Mouse (Mus musculus) kidney, postnatal 25 days (tissue): Measurements from ENCODE around the gene Rfx6.

Experiments used
- DNase-seq, 2 experiments: peaks; one replicate each; pipeline ENCODE4 v3.0.0; 2021; ENCODE audit warnings: mixed read lengths in 2 of 2

Rfx6 gene

GRCm38 (mm10) chr10:51677548-51678250 lies at the start of gene Rfx6:
TSS of gene Rfx6 (plus strand) at chr10:51677756.
- DNase-seq: peak; percentile 2 to 35

- DNase-seq: no peak
Measured at GRCm38 (mm10) chr10:51631411-51632136, 46.0 kb upstream of the Rfx6 start, which contains the start of gene Gprc6a. TSS of gene Gprc6a (minus strand) at chr10:51631461.

GRCm38 (mm10) chr10:51649506-51650221 lies 27.9 kb upstream of the Rfx6 start:
- DNase-seq: no peak

- no peak for DNase-seq
Measured at GRCm38 (mm10) chr10:51657324-51657723, 20.2 kb upstream of the Rfx6 start.

GRCm38 (mm10) chr10:51669334-51669733 lies 8.2 kb upstream of the Rfx6 start:
- DNase-seq: no peak

GRCm38 (mm10) chr10:51671583-51671982 lies 6.0 kb upstream of the Rfx6 start:
- no peak for DNase-seq

GRCm38 (mm10) chr10:51672082-51672779 lies 5.3 kb upstream of the Rfx6 start:
- no peak for DNase-seq

GRCm38 (mm10) chr10:51678251-51678639 lies 689 bp downstream of the Rfx6 start:
- no peak for DNase-seq

GRCm38 (mm10) chr10:51720904-51721303 lies 43.3 kb downstream of the Rfx6 start:
- DNase-seq: no peak

GRCm38 (mm10) chr10:51761436-51761835 lies 83.9 kb downstream of the Rfx6 start:
- no peak for DNase-seq

- peak in 1 of 2 experiments; percentile 5 for DNase-seq
Measured at GRCm38 (mm10) chr10:51763241-51763640, 85.7 kb downstream of the Rfx6 start.

GRCm38 (mm10) chr10:51768445-51768844 lies 90.9 kb downstream of the Rfx6 start:
- DNase-seq: peak; percentile 13 to 36

- DNase-seq: no peak
Measured at GRCm38 (mm10) chr10:51769252-51769651, 91.7 kb downstream of the Rfx6 start.

GRCm38 (mm10) chr10:51779648-51780047 lies 102.1 kb downstream of the Rfx6 start:
- DNase-seq: no peak
